Mouse (Mus musculus) left cerebral cortex, postnatal 36 days (tissue): ENCODE data around the gene Hao2. TPM values are rescaled to one million over a fixed set of nuclear protein-coding genes. Genes with fewer than 3 reads are reported as not detected.

Source experiments
- DNase-seq, 2 experiments: peaks; one replicate each; pipeline ENCODE4 v3.0.0; 2021 to 2022; ENCODE audit warnings: low spot score in 2 of 2, mixed read lengths in 1 of 2
- intact Hi-C: fragments of 180-260 bp; cut with DNase I; formaldehyde crosslinking; loops from one replicate; pipeline ENCODE4 v1.15.1; 2025
- total RNA-seq, 2 experiments: library from RNA; stranded (reverse); gene quantifications; 2 replicates each; pipeline ENCODE4 v1.2.3; 2021

Gene Hao2
- total RNA-seq, result not detected

DNA sequence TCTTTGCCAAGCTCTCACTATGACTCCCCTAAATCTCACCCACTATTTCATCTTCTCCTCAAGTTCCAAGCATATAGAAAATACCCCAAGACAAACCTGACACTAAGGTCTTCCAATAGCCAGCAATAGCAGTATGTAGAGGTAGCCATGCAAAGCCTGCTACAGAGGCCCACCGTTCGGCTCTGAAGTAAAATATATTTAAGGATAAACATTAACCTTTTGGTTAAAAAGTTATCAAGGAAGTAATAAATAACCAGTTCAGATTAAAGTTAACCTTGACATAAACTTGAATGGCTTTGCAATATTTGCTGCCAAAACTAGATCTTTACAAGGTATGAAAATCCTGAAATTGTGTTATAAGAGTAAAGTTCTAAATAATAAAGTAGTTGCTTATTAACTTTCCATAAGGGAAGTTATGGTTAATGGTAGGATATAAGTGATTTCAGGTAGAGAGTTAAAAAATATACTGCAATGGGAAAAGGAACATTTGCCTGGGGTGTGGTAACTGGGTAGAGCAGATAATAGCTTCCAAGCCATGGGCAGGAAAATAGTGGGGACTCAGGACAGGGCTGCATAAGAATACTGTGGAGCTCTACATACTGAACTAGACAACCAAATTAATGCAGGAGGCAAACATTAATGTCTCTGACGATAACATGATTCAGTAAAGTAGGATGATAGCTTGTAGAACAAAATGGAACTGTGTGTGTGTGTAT lies at the start of gene Hao2:
Gene Hao2 (minus strand): TSS at position 183 of the 716 bp plus-strand sequence.
- intact Hi-C loops, result no loop called here
- no peak for DNase-seq

GRCm38 (mm10) chr3:98941601-98942000 lies 48.6 kb upstream of the Hao2 start:
- intact Hi-C loops, result no loop called here
- no peak for DNase-seq

DNA sequence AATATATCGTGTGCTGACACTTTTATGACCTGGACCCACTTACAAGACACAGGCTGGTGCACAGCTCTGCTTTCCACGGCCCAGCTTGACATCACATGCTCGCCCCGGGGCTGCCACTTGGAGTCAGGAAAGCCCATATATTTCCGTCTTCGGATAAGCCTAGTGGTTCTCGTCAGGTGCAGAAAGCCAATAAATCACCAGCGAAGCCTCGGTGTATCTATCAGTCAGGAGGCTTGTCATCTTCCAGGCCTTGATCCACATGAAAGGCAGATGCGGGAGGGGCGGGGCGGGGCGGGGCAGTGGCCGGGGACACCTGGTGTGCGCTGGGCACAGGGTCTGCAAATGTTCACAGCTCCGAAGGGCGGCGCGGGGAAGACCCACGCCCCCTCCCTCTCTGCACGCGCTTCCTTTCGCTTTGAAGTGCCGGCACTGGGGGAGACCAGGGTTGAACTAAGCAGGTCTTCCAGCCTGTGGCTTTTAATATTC lies 48.1 kb upstream of the Hao2 start:
- intact Hi-C loops, result no loop called here
- no peak for DNase-seq

GRCm38 (mm10) chr3:98940225-98940624 lies 47.2 kb upstream of the Hao2 start:
- intact Hi-C loops, result no loop called here
- no peak for DNase-seq

GRCm38 (mm10) chr3:98936446-98936845 lies 43.4 kb upstream of the Hao2 start:
- no peak for DNase-seq

GRCm38 (mm10) chr3:98934601-98935000 lies 41.6 kb upstream of the Hao2 start:
- intact Hi-C loops, result no loop called here
- no peak for DNase-seq

More at GRCm38 (mm10) chr3:98936446-98936845, 43.4 kb upstream of the Hao2 start:
- intact Hi-C loops, result no loop called here

DNA sequence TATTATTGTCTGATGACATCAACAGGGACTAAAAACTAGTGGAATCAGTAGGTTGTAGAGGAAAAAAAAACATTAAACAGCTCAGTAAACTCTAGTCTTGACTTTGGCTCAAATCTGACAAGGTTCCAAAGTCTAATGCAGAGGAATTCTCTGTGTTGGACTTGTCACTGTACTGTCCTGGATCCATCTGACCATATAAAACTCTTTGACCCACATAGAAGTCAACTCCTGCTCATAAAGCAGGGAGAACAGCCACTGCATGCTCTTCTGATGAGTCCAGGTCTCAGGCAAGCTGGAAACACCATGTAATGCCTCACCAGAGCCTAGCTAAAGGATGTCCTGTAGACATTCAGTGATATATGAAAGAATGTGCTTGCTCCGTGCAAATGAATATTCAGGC lies 41.0 kb upstream of the Hao2 start:
- intact Hi-C loops, result no loop called here
- no peak for DNase-seq

DNA sequence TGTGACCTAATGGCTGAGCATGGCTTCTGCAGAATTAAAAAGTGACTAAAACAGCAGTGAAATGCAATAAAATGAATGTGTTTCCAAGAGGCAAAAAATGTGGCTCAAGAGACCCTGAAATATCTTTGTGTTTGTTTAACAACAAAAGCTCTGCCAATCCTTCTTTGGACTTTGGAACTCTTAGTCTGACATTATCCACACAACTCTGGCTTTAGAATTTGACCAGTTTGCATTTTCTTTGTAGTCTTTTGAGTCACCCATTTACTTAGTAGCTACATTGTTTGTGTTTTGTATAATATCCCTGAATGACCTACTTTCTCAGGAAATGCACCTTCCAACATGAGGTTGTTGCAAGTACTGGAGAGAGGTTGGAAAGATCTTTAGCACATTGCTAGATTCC lies 39.4 kb upstream of the Hao2 start:
- intact Hi-C loops, result no loop called here
- DNase-seq, result no peak

- no peak for DNase-seq
- intact Hi-C loops, result no loop called here
Observed at GRCm38 (mm10) chr3:98931836-98932235, 38.8 kb upstream of the Hao2 start.

DNA sequence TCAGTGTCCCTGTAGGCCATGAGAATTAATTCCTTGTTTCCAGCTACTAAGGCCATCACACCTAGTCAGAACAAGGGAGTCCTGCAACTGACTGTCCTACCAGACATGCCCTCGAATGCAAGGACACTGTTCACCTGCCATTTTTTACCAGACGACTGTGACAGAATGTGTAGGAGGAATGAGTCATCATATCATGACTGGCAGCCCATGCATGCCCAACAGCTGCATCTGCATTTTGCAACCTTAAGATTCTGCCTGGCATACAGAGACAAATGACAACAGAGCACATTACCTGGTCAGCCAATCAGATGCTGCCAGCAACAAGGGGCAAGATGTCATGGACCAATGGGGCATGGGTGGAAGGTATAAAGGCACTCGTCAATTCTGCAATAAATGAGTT lies 27.4 kb upstream of the Hao2 start:
- intact Hi-C loops, result no loop called here
- DNase-seq, result no peak

DNA sequence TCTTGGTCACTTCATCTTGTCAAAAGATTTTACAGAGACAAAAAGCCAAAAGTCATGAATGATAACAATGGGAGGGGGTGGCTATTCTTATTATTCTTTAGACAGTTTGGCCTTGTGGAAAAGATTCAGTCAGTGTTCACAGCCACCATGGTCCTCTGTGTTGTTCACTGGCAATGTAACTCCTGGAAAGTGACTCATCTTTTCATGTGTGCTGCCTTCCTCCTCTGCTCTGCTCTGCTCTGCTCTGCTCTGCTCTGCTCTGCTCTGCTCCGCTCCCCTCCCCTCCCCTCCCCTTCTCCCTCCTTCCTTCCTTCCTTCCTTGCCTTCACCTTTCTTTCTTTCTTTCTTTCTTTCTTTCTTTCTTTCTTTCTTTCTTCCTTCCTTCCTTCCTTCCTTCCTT lies 24.2 kb upstream of the Hao2 start:
- intact Hi-C loops, result loop anchor here (5.0 kb wide), 2 partner anchors 60 to 1020 kb away; no protein-coding TSS in a partner anchor
- DNase-seq, result no peak

GRCm38 (mm10) chr3:98916856-98917255 lies 23.8 kb upstream of the Hao2 start:
- intact Hi-C loops, result loop anchor here (5.0 kb wide), 2 partner anchors 60 to 1020 kb away; no protein-coding TSS in a partner anchor
- DNase-seq, result no peak

- DNase-seq, result peak; percentile 29 to 46
- intact Hi-C loops, result loop anchor here (5.0 kb wide), 2 partner anchors 62 to 1022 kb away; no protein-coding TSS in a partner anchor
Observed at GRCm38 (mm10) chr3:98915659-98916058, 22.6 kb upstream of the Hao2 start.

- no peak for DNase-seq
- intact Hi-C loops, result no loop called here
Observed at GRCm38 (mm10) chr3:98913591-98913990, 20.6 kb upstream of the Hao2 start.

DNA sequence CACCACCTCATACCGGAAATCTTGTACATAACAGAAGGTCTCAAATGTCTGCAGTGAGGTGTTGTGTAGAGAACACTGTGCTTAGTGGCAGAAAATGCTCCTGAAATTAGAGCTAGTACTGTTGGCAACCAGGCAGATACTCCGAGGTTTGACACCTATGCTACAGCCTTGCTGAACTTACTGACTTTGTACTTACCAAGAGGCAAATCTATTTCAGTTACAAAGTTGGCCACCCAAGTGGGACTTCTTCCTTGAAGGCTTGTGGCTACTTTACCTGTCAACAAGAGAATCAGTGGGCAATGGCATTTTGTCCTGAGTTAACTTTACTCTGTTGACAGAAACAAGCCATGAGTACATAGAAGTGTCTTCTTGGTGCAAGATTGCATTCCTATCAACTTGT lies 4.6 kb upstream of the Hao2 start:
- DNase-seq, result no peak
- intact Hi-C loops, result loop anchor here (5.0 kb wide), 1 partner anchor 1040 kb away; no protein-coding TSS in a partner anchor

GRCm38 (mm10) chr3:98895071-98895601 lies 2.1 kb upstream of the Hao2 start:
- intact Hi-C loops, result loop anchor here (5.0 kb wide), 1 partner anchor 1042 kb away; no protein-coding TSS in a partner anchor
- DNase-seq, result no peak

DNA sequence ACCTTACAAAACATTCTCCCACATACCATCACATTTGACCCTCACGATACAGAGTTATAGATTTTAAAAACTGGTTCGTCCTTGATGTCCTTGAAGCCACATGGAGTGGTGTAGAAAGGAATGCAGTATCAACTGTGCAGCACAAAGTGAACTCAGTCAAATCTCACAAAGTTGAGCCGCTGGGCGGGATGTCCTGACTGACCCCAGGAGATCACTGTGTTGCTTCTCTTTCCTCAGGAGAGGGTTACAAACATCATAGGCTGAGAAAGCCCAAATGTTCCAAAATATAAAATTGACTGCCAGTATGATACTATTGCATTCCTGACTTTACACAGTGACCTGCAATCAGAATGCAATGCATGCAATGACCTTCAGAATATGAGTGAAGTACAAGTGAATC lies 2.6 kb downstream of the Hao2 start:
- intact Hi-C loops, result no loop called here
- DNase-seq, result no peak

- no peak for DNase-seq
- intact Hi-C loops, result no loop called here
Observed at GRCm38 (mm10) chr3:98888206-98888605, 4.8 kb downstream of the Hao2 start.

- DNase-seq, result no peak
- intact Hi-C loops, result no loop called here
Observed at GRCm38 (mm10) chr3:98880831-98881230, 12.2 kb downstream of the Hao2 start.

GRCm38 (mm10) chr3:98880216-98880615 lies 12.8 kb downstream of the Hao2 start:
- no peak for DNase-seq
- intact Hi-C loops, result no loop called here

DNA sequence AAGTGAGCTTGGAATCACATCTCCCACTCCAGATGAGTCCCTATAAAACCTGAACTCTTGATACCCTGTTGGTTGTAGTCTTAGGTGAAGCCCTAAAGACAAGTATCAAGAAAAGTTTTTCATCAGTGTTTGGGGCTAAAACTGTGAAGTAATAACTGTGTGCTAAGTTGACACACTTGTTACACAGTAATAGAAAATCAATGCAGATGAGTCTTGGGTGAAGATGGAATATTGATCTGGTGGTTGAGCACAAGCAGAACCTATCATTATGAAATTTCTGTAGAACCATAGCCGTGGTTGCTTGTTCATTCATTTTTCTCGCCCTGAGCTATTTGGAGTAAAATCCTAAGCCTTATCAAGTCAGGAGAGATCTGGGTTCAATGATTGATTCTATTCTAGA lies 24.8 kb downstream of the Hao2 start:
- intact Hi-C loops, result no loop called here
- DNase-seq, result no peak
